In genomic region chr5:147207852-147208251, GRCm38 (mm10) we compare ENCODE assay signal across 24 mouse cellular contexts. TPM values are rescaled to one million over a fixed set of nuclear protein-coding genes. Genes with fewer than 3 reads are reported as not detected.
"Had no signal": no experiment of that assay in that cellular context is flagged by ENCODE, and none has a peak within 500 bp of the region (broad histone marks: within the 10 kb centered on the region; RNA-seq: fewer than 3 reads in every experiment).

No protein-coding gene starts in this region.

- H3K36me3 ChIP-seq: liver, embryonic 13.5 days; liver, embryonic 15.5 days; lung, embryonic 15.5 days; midbrain, embryonic 10.5 days; midbrain, embryonic 13.5 days; midbrain, embryonic 15.5 days; neural tube, embryonic 13.5 days; neural tube, embryonic 15.5 days; stomach, embryonic 15.5 days had no signal

- H3K4me1 ChIP-seq: liver, embryonic 13.5 days; liver, embryonic 15.5 days; lung, embryonic 15.5 days; stomach, embryonic 15.5 days had no signal

- DNase-seq: liver, embryonic 13.5 days; liver, postnatal 0 days; lung, adult 2 months; lung, postnatal 14 days; lung, postnatal 36 days; right cerebral cortex, postnatal 14 days; thymus, adult 2 months; thymus, postnatal 25 days; thymus, postnatal 4 days had no signal

- H3K27me3 ChIP-seq: liver, embryonic 13.5 days; liver, embryonic 15.5 days; lung, embryonic 15.5 days had no signal

- H3K27ac ChIP-seq: liver, embryonic 13.5 days; liver, embryonic 15.5 days; lung, embryonic 15.5 days; macrophage; midbrain, embryonic 10.5 days; midbrain, embryonic 13.5 days; midbrain, embryonic 15.5 days; neural tube, embryonic 13.5 days; neural tube, embryonic 15.5 days; stomach, embryonic 15.5 days; stomach, postnatal 0 days had no signal

- H3K9me3 ChIP-seq: liver, embryonic 13.5 days; liver, embryonic 15.5 days; lung, embryonic 15.5 days; midbrain, embryonic 10.5 days; midbrain, embryonic 13.5 days; midbrain, embryonic 15.5 days; neural tube, embryonic 13.5 days; neural tube, embryonic 15.5 days; stomach, embryonic 15.5 days had no signal

- H3K4me2 ChIP-seq: liver, embryonic 13.5 days; liver, embryonic 15.5 days; lung, embryonic 15.5 days; midbrain, embryonic 13.5 days; midbrain, embryonic 15.5 days; neural tube, embryonic 13.5 days; neural tube, embryonic 15.5 days; stomach, embryonic 15.5 days had no signal

- ATAC-seq: liver, postnatal 0 days; lung, postnatal 0 days; midbrain, embryonic 13.5 days; midbrain, embryonic 15.5 days had no signal

- H3K4me3 ChIP-seq: liver, embryonic 13.5 days; liver, embryonic 15.5 days; lung, embryonic 15.5 days; midbrain, embryonic 10.5 days; midbrain, embryonic 13.5 days; midbrain, embryonic 15.5 days; neural tube, embryonic 13.5 days; neural tube, embryonic 15.5 days; stomach, embryonic 15.5 days had no signal

RNA-seq across cellular contexts. Expression of gene Gsx1, which starts 19.4 kb away (rescaled TPM):
- total RNA-seq: megakaryocyte progenitor cell, adult 5-6 weeks; monocyte, adult 5-6 weeks had no signal
- polyA plus RNA-seq: liver, embryonic 13.5 days; liver, embryonic 15.5 days; liver, postnatal 0 days; lung, adult 2 months; lung, embryonic 15.5 days; lung, postnatal 0 days; macrophage; spleen, adult 2 months; stomach, embryonic 15.5 days; stomach, postnatal 0 days; thymus, adult 2 months; urinary bladder, adult 2 months had no signal
